Mouse (Mus musculus): Measurements from ENCODE around the gene Lrrc3c.
"Not testable (repeated sequence)": the region's sequence is repeated elsewhere in the genome, so short reads cannot be mapped to it uniquely, and the experiment has no call there.

Lrrc3c gene

DNA sequence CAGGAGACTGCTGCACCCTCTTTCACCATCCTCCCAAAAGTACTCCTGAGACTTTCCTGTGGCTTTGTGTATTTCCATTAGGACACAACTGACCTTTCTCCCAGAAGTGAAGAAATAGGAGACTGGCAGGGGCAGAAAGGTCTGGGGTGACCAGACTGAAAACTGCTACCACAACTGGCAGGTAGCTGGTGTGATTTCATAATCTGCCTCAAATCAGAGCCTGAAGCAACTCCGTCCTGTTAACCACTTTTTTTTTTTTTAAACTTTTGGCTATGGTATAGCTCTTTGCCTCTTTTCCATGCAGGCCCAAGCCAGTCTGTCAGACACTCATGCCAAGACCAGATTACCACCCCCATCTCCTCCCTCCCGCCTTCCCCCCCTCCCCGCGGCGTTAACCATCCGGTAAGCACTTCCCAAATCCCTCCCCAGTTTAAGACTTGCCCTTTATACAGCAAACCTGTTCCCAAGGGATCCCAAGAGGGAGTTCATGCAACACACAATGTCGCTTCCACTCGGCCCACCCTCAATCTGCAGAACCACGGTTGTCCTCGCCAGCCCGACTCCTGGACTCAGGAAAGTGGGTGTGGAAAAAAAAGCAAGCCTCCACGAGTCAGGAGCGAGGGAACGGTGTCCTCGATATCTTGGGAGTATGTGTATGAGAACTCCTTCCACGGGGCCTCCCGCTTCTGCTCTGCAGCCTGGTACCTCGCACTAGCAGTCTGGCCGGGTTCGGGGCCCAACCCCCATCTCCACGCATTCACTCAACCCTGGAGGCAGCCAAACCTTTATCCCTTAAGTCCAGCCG, 11.8 kb upstream of the Lrrc3c start:
- peak; percentile 91 for DNase-seq (ENCODE audit: low spot score)

DNA sequence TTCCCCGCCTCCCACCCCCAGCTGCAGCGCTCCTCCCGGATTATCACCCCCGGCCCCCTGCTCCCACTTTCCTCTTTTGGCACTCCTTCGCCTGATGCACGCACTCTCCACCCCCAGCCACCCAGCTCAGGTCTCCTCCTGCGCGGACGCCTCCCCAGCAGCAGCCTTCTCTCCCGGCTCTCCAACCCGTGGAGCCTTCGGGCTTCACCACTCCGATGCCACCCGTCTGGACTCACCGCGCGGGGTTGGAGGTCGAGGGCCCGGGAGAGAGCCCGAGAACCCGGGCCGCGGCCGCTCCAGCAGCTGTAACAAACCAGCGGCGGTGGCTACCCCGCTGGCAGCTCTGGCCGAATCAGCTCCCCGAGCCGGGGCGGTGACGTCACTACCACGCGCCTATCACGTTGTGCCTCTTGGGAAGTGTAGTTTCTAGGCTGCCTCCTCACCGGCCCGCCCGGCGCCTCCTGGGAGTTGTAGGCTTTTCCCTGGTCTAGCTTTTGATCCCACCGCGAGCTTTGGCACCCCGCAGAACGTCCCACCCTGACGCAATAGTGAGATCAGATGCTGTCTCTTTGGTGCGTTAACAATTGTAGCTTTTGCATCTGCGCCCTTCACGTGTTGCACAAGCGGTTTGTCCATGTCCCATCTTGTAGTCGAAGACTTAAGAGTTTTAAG, 11.1 kb upstream of the Lrrc3c start, which contains the start of gene Ormdl3:
TSS of gene Ormdl3 (minus strand) at position 477 of the 672 bp plus-strand sequence.
- peak; percentile 98 for DNase-seq (ENCODE audit: low spot score)

DNA sequence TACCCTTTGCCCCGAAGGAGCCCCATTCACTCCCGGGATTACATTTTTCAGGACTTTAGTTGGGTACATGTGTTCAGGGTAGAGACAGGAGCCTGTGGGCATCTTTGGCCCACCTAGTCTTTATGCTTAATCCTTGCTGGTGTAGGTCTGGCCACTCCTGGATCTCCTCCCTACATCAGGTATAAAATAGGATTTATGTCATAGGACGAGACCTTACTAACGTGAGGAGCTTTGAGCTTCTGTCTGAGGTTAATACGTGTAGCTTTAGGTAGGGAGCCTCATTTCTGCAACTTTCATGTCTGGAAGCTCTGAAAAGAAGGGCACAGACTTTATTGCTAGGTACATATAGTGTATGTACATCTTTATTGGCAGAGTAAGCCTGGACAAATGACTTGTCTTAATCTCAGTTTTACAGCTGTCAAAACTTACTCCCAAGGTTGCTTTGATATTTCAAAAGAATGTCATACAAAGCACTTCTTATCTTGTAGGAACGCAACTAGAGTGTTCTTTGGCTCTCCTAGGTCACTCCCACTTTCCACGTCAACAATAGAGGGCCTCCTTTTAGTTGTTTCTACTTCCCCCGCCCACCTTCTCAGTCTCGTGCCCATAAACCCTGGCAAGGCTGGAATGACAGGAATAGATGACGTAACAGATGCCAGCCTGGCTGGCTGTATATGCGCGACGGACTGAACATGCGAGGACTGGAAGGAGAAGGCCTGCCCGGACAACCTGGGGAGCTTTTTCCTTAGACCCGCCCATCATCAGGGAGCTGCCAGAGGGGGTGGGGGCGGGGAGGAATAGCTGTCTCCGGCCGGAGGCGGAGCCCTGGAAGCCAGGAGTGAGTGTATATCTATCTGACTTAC, 10.2 kb upstream of the Lrrc3c start:
- peak; percentile 84 for DNase-seq (ENCODE audit: low spot score)

DNA sequence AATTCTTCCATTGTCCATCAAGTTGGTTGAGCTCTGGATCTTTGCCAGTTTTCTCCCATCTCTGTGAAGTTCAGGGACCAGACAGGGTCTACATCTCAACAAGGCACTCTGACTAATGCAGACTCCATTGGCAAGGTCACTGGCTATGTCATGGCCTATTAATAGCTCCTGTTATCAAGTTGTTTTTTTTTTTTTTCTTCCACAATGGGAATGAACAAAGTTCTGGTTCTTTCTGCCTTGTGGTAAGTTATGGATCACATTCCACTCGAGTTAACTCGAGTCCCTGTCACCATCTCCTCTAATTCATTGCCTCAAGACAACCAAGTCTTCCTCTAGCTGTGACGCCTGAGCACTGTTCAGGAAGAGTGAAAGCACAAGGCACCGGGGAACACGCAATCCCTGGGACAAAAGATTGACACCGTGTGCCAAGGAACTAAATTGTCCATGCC, 9.2 kb upstream of the Lrrc3c start:
- peak; percentile 61 for DNase-seq (ENCODE audit: low spot score)

DNA sequence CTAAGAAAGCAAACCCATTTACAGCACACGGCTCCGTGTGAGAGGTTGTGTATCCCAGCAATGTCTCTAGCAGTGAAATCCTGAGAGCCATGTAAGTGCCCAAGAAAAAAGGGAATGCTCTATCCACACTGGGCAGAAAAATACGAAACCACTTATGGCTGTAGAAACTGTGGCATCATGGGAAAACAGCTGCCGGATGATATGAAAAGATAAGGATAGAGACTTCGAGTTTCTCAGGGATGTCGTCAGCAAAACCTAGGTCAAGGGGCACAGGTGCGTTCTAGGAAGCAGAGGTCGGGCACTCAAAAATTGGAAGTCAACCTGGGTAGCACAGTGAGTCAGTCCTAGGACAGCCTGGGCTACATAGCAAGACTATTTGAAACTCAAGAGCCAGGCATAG, 8.8 kb upstream of the Lrrc3c start:
- no peak for DNase-seq (ENCODE audit: low spot score)

DNA sequence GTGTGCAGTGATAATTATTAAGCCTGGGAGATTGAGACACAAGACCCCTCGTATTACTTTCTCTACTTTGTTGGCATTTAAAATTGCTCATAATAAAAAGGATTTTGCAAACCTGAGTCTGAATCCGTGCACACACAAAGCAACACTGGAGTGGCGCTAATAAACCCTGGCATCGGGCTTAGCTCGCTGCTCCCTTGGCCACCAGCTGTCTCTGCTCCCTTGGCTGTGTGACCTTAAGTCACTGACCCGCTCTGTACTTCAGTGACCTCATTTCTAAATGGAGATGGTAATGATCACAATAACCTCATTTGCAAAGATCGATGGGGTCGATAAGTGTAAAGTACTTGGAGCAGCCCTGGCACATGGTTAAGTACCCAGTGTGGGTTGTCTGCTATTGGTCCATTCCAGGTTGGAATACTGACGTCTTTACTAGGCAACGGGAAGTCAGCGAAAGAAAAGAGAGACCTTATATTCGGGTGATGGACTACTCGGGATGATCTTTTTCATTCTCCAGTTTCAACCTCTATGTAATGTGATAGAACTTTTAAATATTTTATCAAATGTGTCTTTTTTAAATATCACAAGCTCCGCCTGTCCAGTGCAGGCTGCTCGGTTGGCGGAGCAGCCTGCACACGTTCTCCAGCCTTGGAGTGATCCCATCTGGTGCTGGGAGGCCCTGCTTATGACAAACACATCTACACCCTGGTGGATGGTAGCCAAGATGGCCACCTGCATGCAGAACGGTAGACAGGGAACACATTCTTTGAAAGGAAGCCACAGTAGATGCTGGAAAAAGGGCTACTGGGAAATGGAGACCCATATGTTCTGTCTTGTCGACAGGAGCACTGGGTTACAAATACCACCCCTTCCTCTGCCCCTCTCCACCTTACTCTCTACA, 7.3 kb upstream of the Lrrc3c start:
- no peak for DNase-seq (ENCODE audit: low spot score)

DNA sequence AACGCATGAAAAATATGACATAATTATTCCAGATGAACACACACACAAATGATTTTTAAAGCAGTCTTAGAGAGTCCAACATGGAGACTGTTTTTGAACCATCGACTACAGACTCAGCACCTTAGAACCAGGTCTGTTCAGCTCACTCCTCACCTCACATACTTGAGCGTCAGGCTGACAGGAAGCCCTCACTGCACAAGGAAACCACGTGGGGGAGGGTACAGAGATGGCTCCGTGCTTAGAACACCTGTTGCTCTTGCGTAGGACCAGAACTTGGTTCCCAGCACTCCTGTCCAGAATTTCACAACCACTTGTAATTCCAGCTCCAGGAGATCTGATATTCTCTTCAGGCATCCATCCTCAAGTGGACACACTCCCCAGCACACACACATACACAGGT, 3.1 kb upstream of the Lrrc3c start:
- no peak for DNase-seq (ENCODE audit: low spot score)

DNA sequence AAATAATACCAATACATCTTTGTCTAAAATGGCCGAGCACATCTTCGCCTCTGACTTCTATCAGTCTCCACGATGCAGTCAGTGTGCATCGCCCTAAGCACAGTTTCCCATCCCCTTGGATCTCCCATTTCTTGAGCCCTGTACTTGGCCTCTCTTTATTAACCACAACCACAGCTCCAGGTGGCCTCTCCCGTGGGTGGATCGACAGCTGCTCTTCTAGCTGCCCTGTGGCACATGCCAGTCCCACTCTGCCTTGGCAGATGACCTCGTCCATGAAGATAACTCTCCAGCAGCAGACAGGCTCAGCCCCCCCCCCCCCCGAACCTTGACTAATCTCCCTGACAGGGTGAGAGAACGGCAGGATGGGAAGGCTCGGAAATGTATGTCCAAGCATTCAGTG, 2.6 kb upstream of the Lrrc3c start:
- DNase-seq (ENCODE audit: low spot score): no peak

DNA sequence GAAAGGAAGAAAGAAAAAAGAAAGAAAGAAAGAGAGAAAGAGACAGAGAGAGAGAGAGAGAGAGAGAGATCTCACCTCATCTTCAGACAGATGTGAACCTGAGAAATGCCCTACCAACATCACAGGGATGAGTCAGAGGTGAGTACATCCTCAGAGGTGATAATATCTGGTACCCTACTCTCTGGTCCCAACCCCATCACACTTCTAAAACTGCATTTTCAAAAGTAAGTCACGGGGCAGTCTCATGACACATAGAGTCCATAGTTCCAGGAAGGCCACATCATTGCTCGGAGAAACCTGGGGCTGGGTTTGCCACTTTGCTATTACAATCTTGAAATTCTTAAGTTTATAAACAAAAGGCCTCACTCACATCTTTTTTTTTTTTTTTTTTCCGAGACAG, 2.1 kb upstream of the Lrrc3c start:
- DNase-seq (ENCODE audit: low spot score): no peak

DNA sequence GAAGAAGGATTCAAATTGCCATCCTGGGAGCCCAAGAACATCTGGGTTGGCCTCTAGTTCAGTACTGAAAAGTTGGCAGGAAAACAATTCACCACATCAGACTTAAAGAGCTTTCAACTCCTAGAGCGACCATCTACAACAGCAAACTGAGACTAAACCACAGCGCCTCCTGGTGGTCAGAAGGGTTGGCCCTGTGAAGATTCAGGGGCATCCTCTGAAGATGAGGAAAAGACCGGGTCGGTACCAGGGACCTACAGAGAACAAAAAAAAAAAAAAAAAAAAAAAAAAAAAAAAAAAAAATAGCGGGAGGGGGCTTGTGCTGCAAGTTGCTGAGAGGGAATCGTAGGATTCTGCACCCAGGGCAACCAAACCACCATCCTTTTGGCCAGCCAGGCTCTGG, 728 bp upstream of the Lrrc3c start:
- DNase-seq (ENCODE audit: low spot score): peak; percentile 82

DNA sequence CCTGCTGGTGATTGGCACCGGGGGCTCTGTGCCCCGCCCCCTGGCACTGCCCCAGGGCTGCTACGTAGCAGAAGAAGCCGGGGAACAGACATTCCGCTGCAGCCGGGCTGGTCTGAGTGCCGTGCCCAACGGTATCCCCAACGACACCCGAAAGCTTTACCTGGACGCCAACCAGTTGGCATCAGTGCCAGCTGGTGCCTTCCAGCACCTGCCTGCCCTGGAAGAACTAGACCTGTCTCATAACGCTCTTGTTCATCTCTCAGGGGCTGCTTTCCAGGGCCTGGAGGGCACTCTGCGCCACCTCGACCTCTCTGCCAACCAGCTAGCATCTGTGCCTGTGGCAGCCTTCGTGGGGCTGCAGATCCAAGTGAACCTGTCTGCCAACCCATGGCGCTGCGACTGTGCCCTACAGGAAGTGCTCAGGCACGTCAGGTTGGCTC, 780 bp downstream of the Lrrc3c start:
- no peak for DNase-seq (ENCODE audit: low spot score)

DNA sequence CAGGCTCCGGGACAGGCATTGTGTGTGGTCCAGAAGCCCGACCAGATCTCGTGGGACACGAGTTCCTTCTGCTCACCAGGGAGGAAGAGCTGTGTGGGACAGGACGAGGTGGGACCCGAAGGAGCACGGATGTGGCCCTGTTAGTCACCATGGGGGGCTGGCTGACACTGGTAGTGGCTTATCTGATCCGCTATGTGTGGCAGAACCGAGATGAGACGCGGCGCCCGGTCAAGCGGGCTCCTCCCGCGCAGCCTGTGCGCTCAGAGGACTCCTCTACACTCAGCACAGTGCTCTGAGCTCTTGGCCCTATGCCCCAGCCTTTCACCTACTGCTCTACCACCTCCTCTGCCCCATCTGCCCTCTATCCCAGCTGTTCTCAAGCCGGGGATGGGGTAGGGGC, 1.2 kb downstream of the Lrrc3c start:
- no peak for DNase-seq (ENCODE audit: low spot score)

DNA sequence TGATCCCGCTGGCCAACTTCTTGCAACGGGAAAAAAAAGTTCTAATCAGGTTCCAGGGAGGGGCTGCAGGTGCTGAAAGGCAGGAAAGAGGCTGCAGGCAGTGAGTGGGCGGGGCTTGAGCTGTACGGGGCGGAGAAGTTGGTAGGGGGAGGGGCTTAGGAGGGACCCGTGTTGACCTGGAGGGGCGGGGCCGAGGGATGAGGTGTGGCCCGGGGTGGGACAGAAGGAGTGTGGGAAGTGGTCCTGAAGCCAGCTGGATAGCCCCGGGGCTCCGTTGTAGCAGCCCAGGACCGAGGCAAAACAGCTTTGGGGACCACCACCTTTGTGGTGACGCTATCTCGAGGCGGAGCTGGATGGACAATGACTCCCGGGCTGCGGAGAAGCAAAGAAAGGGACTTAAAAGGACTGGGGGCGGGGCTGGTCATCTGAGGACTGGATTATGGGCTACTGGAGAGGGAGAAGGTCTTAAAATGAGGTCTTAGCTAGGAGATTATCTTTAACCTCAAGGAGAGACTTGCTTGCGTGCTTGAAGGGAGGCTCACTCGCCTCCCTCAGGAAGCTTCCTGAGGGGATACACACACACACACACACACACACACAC, 4.1 kb downstream of the Lrrc3c start:
- no peak for DNase-seq (ENCODE audit: low spot score)

DNA sequence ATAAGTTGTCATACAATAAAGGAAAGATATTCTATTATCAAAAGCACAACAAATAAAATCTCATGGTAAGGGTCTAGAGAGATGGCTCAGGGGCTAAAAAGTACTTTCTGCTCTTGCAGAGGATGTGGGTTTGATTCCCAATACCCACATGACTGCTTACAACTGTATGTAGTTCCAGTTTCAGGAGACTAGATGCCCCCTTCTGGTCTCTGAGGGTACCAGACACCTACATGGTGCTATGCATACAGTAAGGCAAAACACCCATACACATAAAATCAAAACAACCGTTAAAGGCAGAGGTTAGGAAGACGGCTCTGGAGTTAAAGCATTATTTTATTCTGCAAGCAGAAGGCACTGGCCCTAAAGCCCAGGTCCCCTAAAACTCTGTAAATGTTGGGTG, 5.9 kb downstream of the Lrrc3c start:
- DNase-seq (ENCODE audit: low spot score): no peak

DNA sequence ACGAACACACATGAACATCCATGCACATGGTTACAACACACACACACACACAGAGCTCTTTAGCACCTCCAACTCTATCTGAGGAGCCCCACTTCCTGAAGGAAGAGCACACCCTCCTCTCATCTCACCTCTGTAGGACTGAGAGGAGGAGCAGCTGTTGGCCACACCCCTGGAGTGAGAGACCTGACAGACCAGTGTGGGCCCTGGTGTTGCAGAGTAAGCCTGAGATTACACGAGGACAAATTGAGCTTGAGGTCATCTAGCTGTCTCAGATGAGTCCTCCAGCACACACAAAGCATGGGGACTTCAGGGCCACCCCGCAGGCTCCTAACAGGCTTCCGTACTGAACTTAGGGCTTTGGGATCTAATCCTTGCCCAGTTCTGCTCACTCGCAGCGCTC, 6.8 kb downstream of the Lrrc3c start:
- not testable (repeated sequence) for DNase-seq (ENCODE audit: low spot score)

DNA sequence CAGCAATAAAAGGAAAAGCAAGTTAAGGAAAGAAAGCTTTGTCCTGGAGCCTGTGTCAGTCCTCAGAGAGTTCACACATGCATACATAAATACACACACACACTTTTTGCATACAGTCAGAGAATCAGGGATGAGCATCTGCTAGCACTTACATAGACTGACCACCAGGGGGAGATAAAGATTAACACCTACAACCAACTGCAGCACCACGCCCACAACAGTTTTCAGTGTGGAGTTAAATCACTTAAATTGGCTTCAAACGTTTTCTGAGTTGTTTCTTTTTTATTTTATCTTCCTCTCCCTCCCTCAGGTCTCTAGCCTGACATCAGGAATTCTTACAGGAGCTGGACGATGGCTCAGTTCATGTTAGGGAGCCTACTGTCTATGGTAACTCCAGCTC, 8.7 kb downstream of the Lrrc3c start:
- peak; percentile 68 for DNase-seq (ENCODE audit: low spot score)

DNA sequence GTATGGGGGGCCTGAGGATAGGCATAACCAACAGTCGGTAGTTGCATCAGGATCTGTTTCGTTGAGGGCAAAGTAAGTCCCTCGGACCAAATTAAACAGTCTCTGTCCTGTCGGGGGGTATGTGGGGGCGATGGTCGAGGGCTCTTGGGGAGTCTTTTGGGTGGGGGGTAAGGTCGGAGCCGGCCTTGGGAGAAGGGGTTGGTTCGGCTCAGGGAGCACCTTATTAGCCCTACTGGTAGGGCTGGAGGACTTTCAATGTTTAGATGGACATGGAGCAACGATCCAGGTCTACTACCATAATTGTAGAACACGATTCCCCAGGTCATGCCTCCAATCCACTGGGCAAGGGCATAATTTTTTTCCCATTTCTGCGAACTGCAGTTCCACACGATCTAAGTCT, 22.7 kb downstream of the Lrrc3c start:
- DNase-seq (ENCODE audit: low spot score): no peak

DNA sequence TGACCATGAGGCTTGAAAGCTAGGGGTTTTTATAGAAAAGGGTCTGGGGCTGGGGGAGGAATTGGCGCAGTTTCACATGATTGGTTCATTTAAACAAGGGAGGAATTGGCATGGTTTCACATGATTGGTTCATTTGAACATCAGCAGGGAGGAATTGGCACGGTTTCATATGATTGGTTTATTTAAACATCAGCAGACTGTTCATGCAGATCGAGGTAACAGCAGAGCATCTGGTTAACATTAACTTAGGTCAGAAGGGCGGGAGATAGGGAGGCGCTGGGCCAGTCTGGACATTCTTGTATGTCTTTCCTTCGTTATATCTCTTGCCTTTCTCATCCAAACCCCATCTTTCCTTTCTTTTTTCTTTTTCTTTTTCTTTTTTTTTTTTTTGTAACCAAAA, 25.9 kb downstream of the Lrrc3c start:
- not testable (repeated sequence) for DNase-seq (ENCODE audit: low spot score)

DNA sequence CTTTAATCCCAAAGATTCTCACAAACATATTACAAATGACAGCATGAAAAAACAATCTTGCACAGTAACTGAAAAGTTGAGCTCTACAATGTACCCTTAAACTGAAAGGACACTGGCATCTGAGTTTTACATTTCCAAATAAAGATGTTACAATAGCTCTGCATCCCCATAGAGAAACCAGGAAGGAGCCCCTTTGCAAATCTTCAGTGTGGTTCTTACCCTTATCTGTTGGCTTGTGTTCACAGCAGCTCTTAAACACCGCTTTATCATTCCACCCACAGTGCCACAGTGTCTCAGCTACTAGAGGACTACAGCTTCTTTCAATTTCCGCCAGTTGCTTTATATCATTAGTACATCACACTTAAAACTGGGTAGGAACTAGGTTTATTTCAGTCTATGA, 26.3 kb downstream of the Lrrc3c start:
- not testable (repeated sequence) for DNase-seq (ENCODE audit: low spot score)

DNA sequence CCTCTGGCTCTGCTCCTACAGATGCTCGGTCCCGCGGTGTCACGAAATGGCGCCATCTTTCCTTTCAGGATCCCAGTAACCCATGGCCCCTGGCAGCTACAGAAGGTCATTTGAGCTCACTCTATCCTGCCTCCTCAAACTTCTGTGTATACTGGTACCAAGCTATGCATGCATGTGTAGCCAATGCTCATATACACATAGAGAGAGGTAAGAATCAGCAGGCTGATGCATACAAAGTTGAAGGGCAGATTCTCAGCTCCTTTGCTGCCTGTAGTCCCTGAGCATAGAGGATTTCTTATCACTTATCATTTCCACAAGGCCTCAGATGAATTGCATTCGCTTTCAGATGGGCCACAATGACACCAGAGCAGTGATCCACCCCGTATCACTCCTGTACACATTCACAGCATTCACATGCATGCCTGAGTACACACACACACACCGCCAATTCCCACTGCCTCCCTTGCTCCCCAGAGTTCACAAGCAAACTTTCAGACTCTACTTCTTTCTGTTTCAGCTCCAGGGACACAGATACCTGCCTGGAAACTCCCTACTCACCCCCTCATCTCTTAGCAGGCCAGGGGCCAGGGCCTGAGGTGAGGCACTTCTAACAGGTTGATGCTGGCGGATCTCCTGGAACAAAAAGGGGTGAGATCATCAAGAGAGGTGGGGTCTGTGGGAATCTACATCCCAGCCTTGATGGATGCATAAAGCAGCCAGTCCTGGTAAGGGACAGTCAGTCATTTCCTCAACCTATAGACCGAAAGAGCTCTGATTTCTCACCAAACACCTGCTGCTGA, 27.7 kb downstream of the Lrrc3c start, which contains the start of the genes Gm12355 and Gsdma3:
TSS of gene Gm12355 (minus strand) at position 51 of the 800 bp plus-strand sequence.
TSS of gene Gsdma3 (plus strand) at position 750 of the 800 bp plus-strand sequence.
- DNase-seq (ENCODE audit: low spot score): no peak

Measured in adipocyte (in vitro differentiated cells).